Mouse (Mus musculus): Measurements from ENCODE around the gene Cd160. TPM values are rescaled to one million over a fixed set of nuclear protein-coding genes. Genes with fewer than 3 reads are reported as not detected.
A peak's percentile ranks its signal among the peaks of the same experiment; 100 is the strongest.

Gene Cd160
- total RNA-seq, 2 experiments from 2014 or later: not detected

GRCm38 (mm10) chr3:96772949-96773348 is 56.2 kb downstream of the Cd160 start:
- peak in 1 of 2 experiments; percentile 17 for DNase-seq
- intact Hi-C loops (cut with DNase I): no loop called here

- intact Hi-C loops (cut with DNase I): no loop called here
- DNase-seq: no peak
Observed at GRCm38 (mm10) chr3:96769971-96770370, 59.2 kb downstream of the Cd160 start.

GRCm38 (mm10) chr3:96764528-96764927 is 64.6 kb downstream of the Cd160 start:
- intact Hi-C loops (cut with DNase I): no loop called here
- no peak for DNase-seq

- intact Hi-C loops (cut with DNase I): no loop called here
- DNase-seq: no peak
Observed at GRCm38 (mm10) chr3:96759695-96760094, 69.5 kb downstream of the Cd160 start.

- intact Hi-C loops (cut with DNase I): no loop called here
- peak; percentile 64 to 78 for DNase-seq
Observed at GRCm38 (mm10) chr3:96757691-96758090, 71.5 kb downstream of the Cd160 start.

GRCm38 (mm10) chr3:96755935-96756334 is 73.2 kb downstream of the Cd160 start:
- DNase-seq: no peak
- intact Hi-C loops (cut with DNase I): no loop called here

Other genes with a start within 250 kb of the Cd160 start
- gene Polr3gl, start 235.2 kb downstream of the Cd160 start, total RNA-seq (2021): 10 to 100 TPM; 24.3 to 30.9 TPM
- 1 to 10 TPM; 2.0 to 5.5 TPM for gene Ankrd34a, start 232.7 kb downstream of the Cd160 start, total RNA-seq (2021)
- gene Lix1l, start 228.2 kb downstream of the Cd160 start, total RNA-seq (2021): 10 to 100 TPM; 40.1 to 54.6 TPM
- 10 to 100 TPM; 47.9 to 55.9 TPM for gene Rbm8a, start 199.4 kb downstream of the Cd160 start, total RNA-seq (2021)
- 10 to 100 TPM; 30.3 to 35.3 TPM for gene Pex11b, start 194.0 kb downstream of the Cd160 start, total RNA-seq (2021)
- gene Gm42957, start 193.9 kb downstream of the Cd160 start, total RNA-seq (2021): under 1 TPM in 1 of 2 experiments, not detected in 1; 0.20 TPM
- 1 to 10 TPM in 1 of 2 experiments, under 1 TPM in 1; 0.60 to 1.5 TPM for gene Itga10, start 183.8 kb downstream of the Cd160 start, total RNA-seq (2021)
- gene Ankrd35, start 159.2 kb downstream of the Cd160 start, total RNA-seq (2021): under 1 TPM; 0.55 to 0.60 TPM
- gene Pias3, start 133.0 kb downstream of the Cd160 start, total RNA-seq (2021): 10 to 100 TPM; 23.7 to 24.6 TPM
- 1 to 10 TPM; 2.5 to 3.3 TPM for gene Nudt17, start 120.8 kb downstream of the Cd160 start, total RNA-seq (2021)
- 10 to 100 TPM; 22.2 to 26.1 TPM for gene Polr3c, start 101.7 kb downstream of the Cd160 start, total RNA-seq (2021)
- gene Rnf115, start 101.7 kb downstream of the Cd160 start, total RNA-seq (2021): 10 to 100 TPM; 25.5 to 27.0 TPM
- gene Pdzk1, start 67 bp downstream of the Cd160 start, total RNA-seq (2021): under 1 TPM; 0.17 to 0.31 TPM
- gene Gja5, start 75.3 kb upstream of the Cd160 start, total RNA-seq (2021): 10 to 100 TPM; 22.9 to 24.2 TPM
- 10 to 100 TPM; 20.5 to 23.8 TPM for gene Gpr89, start 76.0 kb upstream of the Cd160 start, total RNA-seq (2021)
- gene Gja8, start 96.7 kb upstream of the Cd160 start, total RNA-seq (2021): not detected